Mouse (Mus musculus) myocyte (in vitro differentiated cells): ENCODE measurements around the gene Setd5.

ENCODE experiments used
- CEBPB ChIP-seq: IDR thresholded peaks from 2 replicates; pipeline ENCODE4 v1.6.1; 2011; ENCODE audit warnings: mild to moderate bottlenecking, moderate library complexity; ENCODE audit not compliant: poor library complexity, insufficient read depth, severe bottlenecking
- E2F4 ChIP-seq: IDR thresholded peaks from one replicate; pipeline ENCODE4 v1.6.1; 2011; ENCODE audit warnings: mild to moderate bottlenecking, control low read depth, moderate library complexity; ENCODE audit not compliant: insufficient read depth
- MYOD1 ChIP-seq, 3 experiments: IDR thresholded peaks; one replicate each; pipeline ENCODE4 v1.6.1; 2011; ENCODE audit warnings: control low read depth in 2 of 3, low read depth in 2 of 3, mild to moderate bottlenecking in 2 of 3, moderate library complexity in 1 of 3; ENCODE audit not compliant: insufficient read length in 2 of 3, control insufficient read depth in 1 of 3
- MYOG ChIP-seq, 3 experiments: IDR thresholded peaks; one replicate each; pipeline ENCODE4 v1.6.1; 2011; ENCODE audit warnings: control low read depth in 2 of 3, low read depth in 2 of 3, mild to moderate bottlenecking in 2 of 3; ENCODE audit not compliant: insufficient read length in 2 of 3, control insufficient read depth in 1 of 3, insufficient read depth in 1 of 3
- POLR2A ChIP-seq: IDR thresholded peaks from one replicate; pipeline ENCODE4 v1.6.1; 2011; ENCODE audit warnings: low read depth, mild to moderate bottlenecking, control low read depth, moderate library complexity; ENCODE audit not compliant: insufficient read length
- POLR2AphosphoS2 ChIP-seq: IDR thresholded peaks from one replicate; pipeline ENCODE4 v1.6.1; 2011; ENCODE audit warnings: low read depth, control low read depth; ENCODE audit not compliant: insufficient read length
- REST ChIP-seq: IDR thresholded peaks from one replicate; pipeline ENCODE4 v1.6.1; 2011; ENCODE audit warnings: mild to moderate bottlenecking, control low read depth, moderate library complexity; ENCODE audit not compliant: insufficient read depth, insufficient read length
- SRF ChIP-seq: IDR thresholded peaks from one replicate; pipeline ENCODE4 v1.6.1; 2011; ENCODE audit warnings: low read depth; ENCODE audit not compliant: control insufficient read depth, insufficient read length
- TCF12 ChIP-seq: IDR thresholded peaks from one replicate; pipeline ENCODE4 v1.6.1; 2011; ENCODE audit warnings: mild to moderate bottlenecking, control low read depth; ENCODE audit not compliant: poor library complexity, insufficient read depth, severe bottlenecking
- USF1 ChIP-seq: IDR thresholded peaks from one replicate; pipeline ENCODE4 v1.6.1; 2011; ENCODE audit warnings: low read depth, mild to moderate bottlenecking, control low read depth, moderate library complexity

GRCm38 (mm10) chr6:113062253-113062652 lies 14.9 kb upstream of the Setd5 start:
- TF ChIP-seq CEBPB (no peak), TCF12 (no peak), POLR2A (no peak), POLR2AphosphoS2 (no peak), MYOD1 (IDR thresholded peaks at IDR 0.05; ENCODE audit: control insufficient read depth in 1 of 3, insufficient read length in 2 of 3, low read depth in 2 of 3) (no peak), USF1 (no peak), MYOG (IDR thresholded peaks at IDR 0.05; ENCODE audit: control insufficient read depth in 1 of 3, insufficient read depth in 1 of 3, insufficient read length in 2 of 3, low read depth in 2 of 3) (no peak), E2F4 (no peak), REST (no peak), SRF (no peak)
